Mouse (Mus musculus) CH12.LX (cell line): ENCODE results near the gene Slc2a12. TPM values are rescaled to one million over a fixed set of nuclear protein-coding genes. Genes with fewer than 3 reads are reported as not detected.

Experiments
- DNase-seq: peaks from one replicate; pipeline ENCODE4 v3.0.0-alpha.2; 2013; ENCODE audit errors: extremely low read depth
- H3K27ac ChIP-seq: 2 replicates; pipeline ENCODE4 v1.5.1; 2012; ENCODE audit warnings: low read depth, mild to moderate bottlenecking, control low read depth, moderate library complexity; ENCODE audit not compliant: insufficient read depth
- H3K27me3 ChIP-seq: replicated peaks from 2 replicates; pipeline ENCODE3; 2012; ENCODE audit warnings: inconsistent platforms
- H3K36me3 ChIP-seq, 2 experiments: replicated peaks in 1 of 2; 2 replicates each; pipeline versions ENCODE3 to v1.6.1; 2012; ENCODE audit warnings: inconsistent platforms in 1 of 2, low read length in 1 of 2, mild to moderate bottlenecking in 1 of 2, mixed read lengths in 1 of 2, moderate library complexity in 1 of 2; ENCODE audit not compliant: control insufficient read depth in 1 of 2, insufficient read depth in 1 of 2
- H3K4me1 ChIP-seq, 2 experiments: 2 replicates each; pipeline ENCODE4 v1.6.1; 2012; ENCODE audit warnings: inconsistent platforms in 1 of 2, moderate library complexity in 1 of 2; ENCODE audit not compliant: insufficient read depth in 2 of 2, control insufficient read depth in 1 of 2
- H3K4me2 ChIP-seq: 2 replicates; pipeline ENCODE4 v1.6.1; 2012; ENCODE audit warnings: low read depth, mild to moderate bottlenecking, control low read depth; ENCODE audit not compliant: poor library complexity, insufficient read depth, severe bottlenecking
- H3K4me3 ChIP-seq, 3 experiments: fragments of 150-350 bp in 1 of 3; sonication (generic) in 1 of 3; replicated peaks in 1 of 3; 2 replicates each; pipeline versions ENCODE3 to v1.5.1; 2011 to 2012; ENCODE audit warnings: low read depth in 2 of 3, low read length in 2 of 3, mild to moderate bottlenecking in 2 of 3, moderate library complexity in 2 of 3, control low read depth in 1 of 3, improper control_type of control experiment in 1 of 3, inconsistent platforms in 1 of 3, mixed read lengths in 1 of 3; ENCODE audit not compliant: poor library complexity in 1 of 3
- H3K79me2 ChIP-seq: replicated peaks from 2 replicates; pipeline ENCODE4 v1.6.1; 2012; ENCODE audit warnings: mild to moderate bottlenecking, moderate library complexity; ENCODE audit not compliant: control insufficient read depth, poor library complexity, insufficient read depth, severe bottlenecking; ENCODE audit errors: extremely low read depth
- H3K9ac ChIP-seq: 2 replicates; pipeline ENCODE4 v1.6.1; 2012; ENCODE audit warnings: low read depth, mild to moderate bottlenecking, control low read depth, moderate library complexity; ENCODE audit not compliant: insufficient read depth
- H3K9me3 ChIP-seq: replicated peaks from 2 replicates; pipeline ENCODE3; 2012; ENCODE audit warnings: low read length, inconsistent platforms, mixed read lengths
- E2F4 ChIP-seq: IDR thresholded peaks from 2 replicates; pipeline ENCODE4 v1.6.1; 2011; ENCODE audit warnings: low read depth, low read length, improper control_type of control experiment; ENCODE audit not compliant: insufficient replicate concordance
- ELF1 ChIP-seq: IDR thresholded peaks from 2 replicates; pipeline ENCODE4 v1.6.1; 2014; ENCODE audit warnings: low read depth, mild to moderate bottlenecking, inconsistent platforms, low read length, improper control_type of control experiment
- HCFC1 ChIP-seq: IDR thresholded peaks from 2 replicates; pipeline ENCODE4 v1.6.1; 2012; ENCODE audit warnings: low read depth, mild to moderate bottlenecking, inconsistent platforms, low read length, improper control_type of control experiment
- JUND ChIP-seq: conservative IDR thresholded peaks from 2 replicates; pipeline ENCODE4 v1.6.1; 2011; ENCODE audit warnings: low read depth, low read length, improper control_type of control experiment
- KAT2A ChIP-seq: IDR thresholded peaks from 2 replicates; pipeline ENCODE4 v1.6.1; 2012; ENCODE audit warnings: low read length, improper control_type of control experiment, inconsistent platforms; ENCODE audit not compliant: insufficient replicate concordance
- MEF2A ChIP-seq: IDR thresholded peaks from 2 replicates; pipeline ENCODE4 v1.6.1; 2014; ENCODE audit warnings: low read depth, mild to moderate bottlenecking, inconsistent platforms, low read length, improper control_type of control experiment, borderline replicate concordance
- NELFE ChIP-seq: IDR thresholded peaks from 2 replicates; pipeline ENCODE4 v1.6.1; 2011; ENCODE audit warnings: low read depth, low read length, improper control_type of control experiment
- POLR2A ChIP-seq: IDR thresholded peaks from 2 replicates; pipeline ENCODE4 v1.6.1; 2011; ENCODE audit warnings: low read depth, mild to moderate bottlenecking, improper control_type of control experiment, low read length
- RAD21 ChIP-seq: IDR thresholded peaks from 2 replicates; pipeline ENCODE4 v1.6.1; 2011; ENCODE audit warnings: low read depth, mild to moderate bottlenecking, low read length, improper control_type of control experiment, moderate library complexity
- RCOR1 ChIP-seq: conservative IDR thresholded peaks from 2 replicates; pipeline ENCODE4 v1.6.1; 2012; ENCODE audit warnings: low read depth, mild to moderate bottlenecking, inconsistent platforms, low read length, improper control_type of control experiment
- TBP ChIP-seq: conservative IDR thresholded peaks from 2 replicates; pipeline ENCODE4 v1.6.1; 2011; ENCODE audit warnings: low read depth, low read length, improper control_type of control experiment
- UBTF ChIP-seq: IDR thresholded peaks from 2 replicates; pipeline ENCODE4 v1.6.1; 2012; ENCODE audit warnings: low read depth, mild to moderate bottlenecking, inconsistent platforms, low read length, improper control_type of control experiment, moderate library complexity
- USF1 ChIP-seq: IDR thresholded peaks from 2 replicates; pipeline ENCODE4 v1.6.1; 2014; ENCODE audit warnings: low read depth, mild to moderate bottlenecking, inconsistent platforms, low read length, improper control_type of control experiment
- ZC3H11A ChIP-seq: IDR thresholded peaks from 2 replicates; pipeline ENCODE4 v1.6.1; 2012; ENCODE audit warnings: low read depth, mild to moderate bottlenecking, inconsistent platforms, low read length, improper control_type of control experiment
- ZNF384 ChIP-seq: IDR thresholded peaks from 2 replicates; pipeline ENCODE4 v1.6.1; 2012; ENCODE audit warnings: low read depth, low read length, improper control_type of control experiment, inconsistent platforms
- dilution Hi-C: fragments of 300-500 bp; cut with MboI; formaldehyde crosslinking; loops from 2 replicates; pipeline ENCODE4 v1.14.3; 2020; ENCODE audit warnings: low sequenced_read_pairs; ENCODE audit not compliant: extremely low pct_unique_long_range_greater_than_20kb, extremely low pct_ligation_motif_present
- in situ Hi-C: fragments of 300-500 bp; cut with MboI; formaldehyde crosslinking; loops from 3 replicates; pipeline ENCODE4 v1.14.3; 2019; ENCODE audit warnings: low sequenced_read_pairs, low pct_ligation_motif_present, low pct_unique_long_range_greater_than_20kb, mixed read lengths
- polyA plus RNA-seq: library from polyadenylated mRNA; unstranded; fragments of >175 nt; gene quantifications from 2 replicates; pipeline ENCODE4 v1.2.1, GENCODE M21; 2012; ENCODE audit warnings: low read depth; ENCODE audit not compliant: insufficient read length
- total RNA-seq, 2 experiments: library from RNA; depleted of rRNA; stranded (reverse); fragments of 300-350 nt in 1 of 2; fragments of >200 nt in 1 of 2; gene quantifications; 2 replicates each; pipeline ENCODE4 v1.2.3; 2012 to 2014

Slc2a12 gene
- total and polyA plus RNA-seq, 3 experiments: 0.25 TPM; not detected in 2

- TF ChIP-seq ZNF384: no peak
- no peaks in the 10 kb centered on the region for H3K27me3 ChIP-seq
- DNase-seq: no peak
- H3K36me3 ChIP-seq: peaks cover 4 to 18% of the 10 kb centered on the region in 2 experiments
- in situ Hi-C loops: no loop called here
- no peak overlapping the region for H3K27ac ChIP-seq
- no peak overlapping the region for H3K4me3 ChIP-seq
- dilution Hi-C loops: no loop called here
- no peak overlapping the region for H3K4me2 ChIP-seq
- H3K79me2 ChIP-seq: peaks cover 55% of the 10 kb centered on the region
- H3K4me1 ChIP-seq: peaks cover 3 to 52% of the 10 kb centered on the region in 2 experiments
- H3K9me3 ChIP-seq: no peaks in the 10 kb centered on the region
- no peak overlapping the region for H3K9ac ChIP-seq
Measured at GRCm38 (mm10) chr10:22720781-22721529, 76.1 kb downstream of the Slc2a12 start.

- in situ Hi-C loops: no loop called here
- TF ChIP-seq UBTF (no peak), ZNF384 (no peak), RCOR1 (no peak), HCFC1 (no peak), RAD21 (no peak), MEF2A (no peak), E2F4 (no peak), ELF1 (no peak), KAT2A (no peak), TBP (no peak), NELFE (no peak), POLR2A (no peak), USF1 (no peak), JUND (no peak), ZC3H11A (no peak)
- peaks cover 72% of the 10 kb centered on the region for H3K79me2 ChIP-seq
- no peak overlapping the region for H3K4me2 ChIP-seq
- H3K36me3 ChIP-seq: peaks cover 4 to 17% of the 10 kb centered on the region in 2 experiments
- H3K4me3 ChIP-seq: no peak overlapping the region
- no peak overlapping the region for H3K27ac ChIP-seq
- dilution Hi-C loops: no loop called here
- H3K27me3 ChIP-seq: no peaks in the 10 kb centered on the region
- no peaks in the 10 kb centered on the region for H3K9me3 ChIP-seq
- no peak overlapping the region for H3K9ac ChIP-seq
- peaks cover 13 to 79% of the 10 kb centered on the region in 2 experiments for H3K4me1 ChIP-seq
- no peak for DNase-seq
Measured at GRCm38 (mm10) chr10:22725166-22725565, 80.4 kb downstream of the Slc2a12 start.
